Mouse (Mus musculus): ENCODE results near the gene Proser2. TPM values are rescaled to one million over a fixed set of nuclear protein-coding genes. Genes with fewer than 3 reads are reported as not detected.

Proser2 gene
- polyA plus RNA-seq, 1 experiment from 2014 or later = 8.1 TPM

- peaks cover 7% of the 10 kb centered on the region; the same call in 1 of the 2 replicates for H3K27me3 ChIP-seq (replicated peaks)
- peaks cover 18% of the 10 kb centered on the region for H3K36me3 ChIP-seq
- WGBS (ENCODE audit: insufficient replicate concordance) = 66% methylated on average over 10 of the region's 10 CpGs
Observed at GRCm38 (mm10) chr2:6060071-6060804, 69.8 kb downstream of the Proser2 start.

GRCm38 (mm10) chr2:6059291-6059690 is 70.7 kb downstream of the Proser2 start:
- H3K27me3 ChIP-seq (replicated peaks) = peaks cover 1% of the 10 kb centered on the region; the same call in 1 of the 2 replicates
- no peak overlapping the region for H3K4me2 ChIP-seq
- peaks cover 26% of the 10 kb centered on the region for H3K36me3 ChIP-seq
- 69% methylated on average over 2 of the region's 2 CpGs for WGBS (ENCODE audit: insufficient replicate concordance)
- ATAC-seq = no peak
- H3K4me1 ChIP-seq = no peaks in the 10 kb centered on the region
- H3K9ac ChIP-seq = no peak overlapping the region
- no peaks in the 10 kb centered on the region for H3K9me3 ChIP-seq (replicated peaks)
- H3K27ac ChIP-seq = no peak overlapping the region
- no peak overlapping the region for H3K4me3 ChIP-seq

More at GRCm38 (mm10) chr2:6060071-6060804, 69.8 kb downstream of the Proser2 start:
- H3K4me1 ChIP-seq = no peaks in the 10 kb centered on the region
- ATAC-seq = no peak
- H3K9me3 ChIP-seq (replicated peaks) = no peaks in the 10 kb centered on the region
- no peak overlapping the region for H3K4me2 ChIP-seq
- no peak overlapping the region for H3K9ac ChIP-seq
- H3K27ac ChIP-seq = no peak overlapping the region
- no peak overlapping the region for H3K4me3 ChIP-seq

GRCm38 (mm10) chr2:6056518-6056917 is 73.5 kb downstream of the Proser2 start:
- H3K9ac ChIP-seq = no peak overlapping the region
- H3K27ac ChIP-seq = no peak overlapping the region
- peaks cover 47% of the 10 kb centered on the region for H3K36me3 ChIP-seq
- whole genome bisulfite sequencing (ENCODE audit: insufficient replicate concordance) = 79% methylated on average over 3 of the region's 3 CpGs
- H3K4me3 ChIP-seq = no peak overlapping the region
- ATAC-seq = no peak
- no peaks in the 10 kb centered on the region for H3K9me3 ChIP-seq (replicated peaks)
- no peaks in the 10 kb centered on the region for H3K4me1 ChIP-seq
- H3K27me3 ChIP-seq (replicated peaks) = no peaks in the 10 kb centered on the region
- H3K4me2 ChIP-seq = no peak overlapping the region

GRCm38 (mm10) chr2:6055466-6055865 is 74.5 kb downstream of the Proser2 start:
- no peaks in the 10 kb centered on the region for H3K9me3 ChIP-seq (replicated peaks)
- H3K4me1 ChIP-seq = no peaks in the 10 kb centered on the region
- no peak for ATAC-seq
- no peak overlapping the region for H3K4me3 ChIP-seq
- H3K4me2 ChIP-seq = no peak overlapping the region
- no peak overlapping the region for H3K27ac ChIP-seq
- no peaks in the 10 kb centered on the region for H3K27me3 ChIP-seq (replicated peaks)
- peaks cover 58% of the 10 kb centered on the region for H3K36me3 ChIP-seq
- WGBS (ENCODE audit: insufficient replicate concordance) = 90% methylated on average over 11 of the region's 11 CpGs
- no peak overlapping the region for H3K9ac ChIP-seq

- Histone ChIP-seq H3K9ac (no peak overlapping the region), H3K4me2 (no peak overlapping the region), H3K27me3 (replicated peaks) (no peaks in the 10 kb centered on the region), H3K9me3 (replicated peaks) (no peaks in the 10 kb centered on the region), H3K36me3 (peaks cover 60% of the 10 kb centered on the region), H3K4me1 (peaks cover 9% of the 10 kb centered on the region), H3K4me3 (no peak overlapping the region), H3K27ac (no peak overlapping the region)
- WGBS (ENCODE audit: insufficient replicate concordance) = 77% methylated on average over 3 of the region's 3 CpGs
- ATAC-seq = no peak
Observed at GRCm38 (mm10) chr2:6049018-6049417, 81.0 kb downstream of the Proser2 start.

GRCm38 (mm10) chr2:6048570-6048969 is 81.4 kb downstream of the Proser2 start:
- H3K27ac ChIP-seq = no peak overlapping the region
- no peak overlapping the region for H3K4me3 ChIP-seq
- 0 out of 2 replicates have a peak overlapping the region, but pooled peaks have one; percentile 14 for H3K9ac ChIP-seq
- WGBS (ENCODE audit: insufficient replicate concordance) = 55% methylated on average over 4 of the region's 4 CpGs
- H3K9me3 ChIP-seq (replicated peaks) = no peaks in the 10 kb centered on the region
- peaks cover 62% of the 10 kb centered on the region for H3K36me3 ChIP-seq
- peaks cover 9% of the 10 kb centered on the region for H3K4me1 ChIP-seq
- no peaks in the 10 kb centered on the region for H3K27me3 ChIP-seq (replicated peaks)
- no peak overlapping the region for H3K4me2 ChIP-seq
- peak; percentile 49; the same call in 1 of the 2 replicates for ATAC-seq

Other genes starting within 250 kb of the Proser2 start
- gene Sec61a2, start 234.8 kb downstream of the Proser2 start, polyA plus RNA-seq (2016; fragmentation: Nextera tagmentation; extraction: Ambion mirVana) = 22.8 and 24.2 TPM in 2 replicates
- 2.3 and 3.1 TPM in 2 replicates for gene Dhtkd1, start 187.4 kb downstream of the Proser2 start, polyA plus RNA-seq (2016; fragmentation: Nextera tagmentation; extraction: Ambion mirVana)
- gene Upf2, start 178.7 kb downstream of the Proser2 start, polyA plus RNA-seq (2016; fragmentation: Nextera tagmentation; extraction: Ambion mirVana) = 6.8 and 7.4 TPM in 2 replicates
- 4.7 and 4.8 TPM in 2 replicates for gene Echdc3, start 82.8 kb upstream of the Proser2 start, polyA plus RNA-seq (2016; fragmentation: Nextera tagmentation; extraction: Ambion mirVana)
- 7.7 and 7.9 TPM in 2 replicates for gene Usp6nl, start 192.5 kb upstream of the Proser2 start, polyA plus RNA-seq (2016; fragmentation: Nextera tagmentation; extraction: Ambion mirVana)

Data from liver, embryonic 12.5 days (tissue).